Mouse (Mus musculus): Measurements from ENCODE around the gene Palmd. TPM values are rescaled to one million over a fixed set of nuclear protein-coding genes. Genes with fewer than 3 reads are reported as not detected.

Gene Palmd
- total RNA-seq, 4 experiments from 2014 or later = 37.4 to 65.1 (median 51.8) TPM

DNA sequence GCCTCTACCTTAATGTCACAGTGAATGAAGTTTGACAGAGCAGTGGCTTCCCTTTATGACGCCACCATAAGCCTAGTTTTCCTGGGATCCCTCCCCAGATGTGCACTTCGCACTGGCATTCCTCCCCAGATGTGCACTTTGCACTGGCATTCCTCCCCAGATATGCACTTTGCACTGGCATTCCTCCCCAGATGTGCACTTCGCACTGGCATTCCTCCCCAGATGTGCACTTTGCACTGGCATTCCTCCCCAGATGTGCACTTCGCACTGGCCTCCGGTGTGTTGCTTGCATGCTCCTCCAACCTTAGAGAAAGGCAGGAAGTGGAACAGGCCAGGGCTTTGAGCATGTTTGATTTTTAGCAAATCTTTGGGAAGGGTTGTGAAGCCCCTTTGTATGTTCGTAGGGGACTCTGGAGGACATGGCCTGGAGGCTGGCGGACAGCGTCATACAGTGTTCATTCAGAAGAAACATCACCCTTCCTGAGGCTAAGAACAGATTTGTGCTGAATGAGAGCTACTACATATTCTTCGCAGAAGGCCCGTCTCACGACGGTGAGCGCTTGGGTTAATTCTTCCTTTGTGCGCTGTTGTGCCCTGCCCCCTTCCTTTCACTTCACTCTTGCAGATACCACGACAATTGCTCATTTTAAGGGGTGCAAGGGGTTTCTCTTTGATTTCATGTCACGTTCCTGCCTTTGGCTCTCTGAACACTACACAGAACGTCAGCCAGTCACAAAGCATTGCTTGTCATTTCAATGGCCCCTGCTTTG, 77.2 kb downstream of the Palmd start:
- DNase-seq = no peak

DNA sequence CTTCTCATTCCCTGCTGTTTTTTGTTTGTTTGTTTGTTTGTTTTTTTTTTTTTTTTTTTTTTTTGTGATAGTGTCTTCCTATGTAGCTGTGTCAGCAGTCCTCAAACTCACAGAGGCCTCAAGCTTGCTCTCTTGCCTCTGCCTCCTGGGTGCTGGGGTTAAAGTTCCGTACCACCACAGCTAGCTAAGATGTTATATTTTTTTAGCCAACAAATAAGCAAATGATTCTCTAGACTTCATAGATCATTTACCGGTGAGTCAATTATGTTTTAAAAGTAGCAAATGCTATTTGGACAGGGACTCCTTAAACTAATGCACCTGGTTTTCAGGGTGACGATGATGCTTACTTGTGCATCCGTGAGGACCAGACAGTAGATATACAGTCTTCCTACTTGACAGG, 78.2 kb downstream of the Palmd start:
- no peak for DNase-seq

GRCm38 (mm10) chr3:116889358-116889757, 79.4 kb downstream of the Palmd start:
- DNase-seq = no peak

DNA sequence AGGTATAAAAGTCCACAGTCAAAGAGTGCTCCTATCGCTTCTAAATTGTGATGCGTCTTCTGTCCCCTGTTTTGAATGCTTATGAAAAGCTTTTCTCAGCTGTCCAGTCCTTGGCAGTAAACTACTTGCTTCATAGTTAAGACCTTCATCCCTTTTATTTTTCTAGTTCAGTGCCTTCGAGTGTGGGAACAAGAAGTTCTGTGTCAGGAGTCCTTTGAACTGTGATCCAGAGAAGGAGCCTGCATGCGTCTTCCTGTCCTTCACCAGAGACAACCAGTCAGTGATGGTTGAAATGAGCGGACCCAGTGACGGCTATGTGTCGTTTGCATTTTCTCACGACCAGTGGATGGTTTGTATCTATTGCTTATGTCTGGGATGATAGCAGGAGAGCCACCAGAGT, 83.8 kb downstream of the Palmd start:
- no peak for DNase-seq

DNA sequence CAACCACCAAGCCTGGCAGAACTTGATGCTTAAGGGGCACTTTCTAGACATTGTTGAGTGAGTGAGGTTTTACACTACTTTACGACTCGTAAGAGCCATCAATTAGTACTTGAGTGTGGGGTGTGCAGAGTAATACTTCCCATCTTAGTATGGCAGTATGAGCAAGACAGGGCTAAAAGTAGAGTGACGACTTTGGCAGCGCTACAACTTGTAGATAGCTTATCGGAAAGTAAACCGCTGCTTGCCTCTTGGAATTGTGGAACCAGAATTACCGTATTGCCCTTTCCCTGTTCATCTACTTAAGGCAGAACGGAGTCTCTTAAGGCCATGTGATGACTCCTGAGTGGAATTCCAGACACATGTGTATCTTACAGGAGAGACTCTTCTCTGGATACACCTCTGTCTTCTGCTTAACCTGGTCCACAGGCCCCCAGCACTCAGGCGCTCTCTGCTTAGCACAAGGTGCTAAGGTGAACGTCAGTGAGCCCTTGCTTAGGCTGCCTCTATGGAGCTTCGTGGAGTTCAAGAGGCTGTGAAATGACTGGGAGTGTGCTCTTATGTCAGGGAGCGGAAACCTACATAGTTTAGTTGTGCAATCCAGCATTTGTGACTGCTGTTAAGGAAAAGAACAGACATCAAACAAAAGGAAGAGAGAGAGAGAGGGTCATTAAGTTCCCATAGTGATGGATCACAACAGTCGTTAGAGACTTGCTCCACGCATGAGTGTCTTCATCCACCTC, 86.4 kb downstream of the Palmd start:
- DNase-seq = no peak

DNA sequence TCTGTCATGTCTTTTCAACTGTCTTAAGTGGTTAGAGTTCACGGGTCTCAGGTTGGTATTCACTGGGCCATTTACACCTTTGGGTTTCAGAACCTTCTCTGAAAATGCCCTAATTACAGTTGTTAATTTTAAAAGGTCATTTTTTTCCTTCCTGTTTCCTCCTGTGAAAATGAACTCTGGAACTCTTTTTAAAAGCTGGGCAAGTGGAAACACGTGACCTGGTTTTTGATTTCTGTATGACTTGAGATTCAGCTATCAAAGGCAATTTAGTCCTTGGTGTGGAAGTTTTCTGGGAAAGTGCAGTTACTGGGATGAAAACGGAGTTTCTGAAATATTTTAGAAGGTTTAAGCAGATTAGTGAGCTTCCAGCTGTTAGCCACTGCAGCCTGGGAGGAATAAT, 98.4 kb downstream of the Palmd start:
- DNase-seq = no peak

Other genes with a start within 250 kb of the Palmd start
- 10 to 100 TPM; 49.9 to 75.6 (median 62.3) TPM for gene Agl, start 160.8 kb downstream of the Palmd start, total RNA-seq (2022)
- gene Frrs1, start 109.5 kb downstream of the Palmd start, total RNA-seq (2022) = 10 to 100 TPM in 2 of 4 experiments, 1 to 10 TPM in 2; 6.2 to 25.3 (median 16.2) TPM
- not detected for gene 4930455H04Rik, start 720 bp downstream of the Palmd start, total RNA-seq (2022)

Data from adrenal gland, adult 8-10 months (tissue).